Mouse (Mus musculus): ENCODE results near the gene Zfp275.
"Not testable (repeated sequence)": the region's sequence is repeated elsewhere in the genome, so short reads cannot be mapped to it uniquely, and the experiment has no call there.

Zfp275 gene

DNA sequence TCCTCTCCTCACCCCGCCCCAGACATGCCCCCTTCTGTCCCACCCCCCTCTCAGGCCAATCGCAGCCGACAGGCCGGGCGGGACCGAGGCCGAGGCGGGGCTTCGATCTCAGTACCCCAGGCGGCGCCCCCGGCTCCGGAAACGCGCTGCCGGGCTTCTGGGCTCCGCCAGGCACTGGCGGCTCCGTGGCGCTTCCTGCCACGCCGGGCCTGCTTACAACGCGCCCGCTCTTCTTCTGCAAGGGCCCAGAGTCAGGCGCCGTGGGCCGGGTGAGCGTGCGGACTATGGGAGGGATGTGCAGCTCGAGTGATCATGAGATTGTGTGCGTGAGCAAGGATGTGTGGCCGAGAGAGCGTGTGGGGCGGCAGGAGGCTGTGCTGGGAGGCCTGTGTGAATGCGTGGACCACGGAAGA, at the start of gene Zfp275:
Zfp275 (plus strand) TSS at position 139 of the 413 bp plus-strand sequence.
- DNase-seq: peak; percentile 61 to 77

DNA sequence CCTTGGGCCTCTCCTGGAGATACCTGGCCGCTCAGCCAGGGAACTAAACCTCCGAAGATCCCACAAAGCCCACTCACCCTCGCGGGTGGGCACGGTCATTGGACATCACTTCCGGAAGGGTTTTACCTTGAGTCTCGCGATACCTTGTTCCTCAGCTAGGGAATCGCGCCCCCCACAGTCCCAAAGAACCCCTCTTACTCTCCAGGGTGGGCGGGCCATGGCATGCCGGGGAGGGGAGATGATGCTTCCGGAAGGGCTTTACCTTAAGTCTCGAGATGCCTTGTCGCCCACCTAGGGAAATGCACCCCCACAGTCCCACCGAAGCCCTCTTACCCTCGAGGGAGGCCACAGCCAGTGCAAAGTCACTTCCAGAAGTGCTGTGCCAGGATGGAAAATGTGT, 49.5 kb upstream of the Zfp275 start, which contains the start of the genes Xlr5a and Xlr5c:
Xlr5a (minus strand) TSS at position 101 of the 400 bp plus-strand sequence.
Xlr5c (minus strand) TSS at position 101 of the 400 bp plus-strand sequence.
- DNase-seq: not testable (repeated sequence)

DNA sequence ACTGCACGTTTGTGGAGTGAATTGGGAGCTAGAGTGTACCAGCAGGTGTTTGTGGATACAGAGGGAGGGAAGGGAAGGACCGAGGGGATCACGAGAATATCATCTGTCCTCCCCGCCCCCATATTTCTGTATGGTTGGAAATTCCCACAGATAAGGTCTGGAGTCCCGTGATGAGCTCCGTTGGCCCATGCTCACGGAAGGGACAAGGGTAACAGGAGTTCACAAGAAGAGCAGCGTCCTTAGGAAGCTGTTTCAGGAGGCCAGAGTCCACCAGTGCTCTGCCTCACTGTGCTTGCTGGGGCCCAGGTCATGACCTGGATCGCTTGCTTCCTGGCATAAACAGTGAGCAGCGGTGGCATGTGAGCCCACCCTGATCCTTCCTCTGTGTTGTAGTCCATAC, 46.7 kb upstream of the Zfp275 start:
- not testable (repeated sequence) for DNase-seq

DNA sequence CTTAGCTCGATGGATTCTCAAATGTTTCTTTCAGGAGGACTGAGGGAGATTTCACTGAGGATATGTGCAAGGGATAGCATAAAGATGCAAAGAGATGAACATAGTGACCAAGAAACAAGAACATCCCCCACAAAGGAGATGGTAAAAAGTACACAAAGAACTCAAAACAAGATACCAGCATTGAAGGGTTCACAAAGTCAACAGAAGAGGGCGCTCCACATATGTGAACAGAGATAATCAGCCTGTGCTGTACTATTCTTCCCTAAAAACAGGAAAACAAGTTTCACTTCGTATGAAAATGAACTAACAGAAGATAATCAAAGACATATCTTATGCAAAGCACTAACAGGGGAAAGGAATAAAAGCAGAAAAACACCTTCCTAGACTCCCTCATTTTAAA, 29.9 kb upstream of the Zfp275 start:
- DNase-seq: peak; percentile 9 to 43

DNA sequence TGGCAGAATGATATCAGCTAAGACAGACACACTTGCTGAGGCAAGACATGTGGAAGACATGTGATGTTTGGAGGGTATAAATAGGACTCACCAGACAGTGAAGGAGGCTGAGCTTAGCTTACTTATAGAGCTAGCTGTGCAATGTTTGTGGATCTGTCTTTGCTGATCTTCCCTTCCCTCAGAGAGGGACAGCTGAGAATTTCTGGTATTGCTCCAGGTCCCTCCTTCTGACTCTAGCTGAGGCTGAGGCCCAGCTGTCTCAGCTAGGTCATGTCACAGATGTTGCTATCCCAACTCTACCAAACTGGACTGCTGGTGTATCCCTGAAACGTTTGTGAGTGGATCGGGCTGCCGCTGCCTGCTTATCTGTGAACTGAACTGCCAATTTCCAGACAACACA, 21.4 kb upstream of the Zfp275 start:
- DNase-seq: no peak

DNA sequence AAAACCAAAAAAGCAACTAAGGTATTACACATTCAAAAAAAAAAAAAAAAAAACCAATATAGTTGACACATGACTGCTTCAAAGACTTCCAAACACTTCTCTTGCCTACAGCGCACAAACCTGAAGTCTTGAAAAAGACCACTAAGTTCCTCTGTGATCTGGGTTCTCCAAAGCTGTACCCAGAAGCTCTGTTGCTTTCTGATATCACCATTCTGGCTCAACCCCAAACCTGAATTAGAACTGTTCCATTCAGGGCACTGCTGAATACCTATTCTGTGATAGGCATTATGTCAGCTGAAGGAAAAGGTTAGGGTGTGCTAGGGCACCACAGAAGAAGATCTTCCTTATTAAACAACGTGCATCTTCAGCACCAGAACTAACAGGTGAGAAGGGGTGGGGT, 15.2 kb upstream of the Zfp275 start:
- no peak for DNase-seq

DNA sequence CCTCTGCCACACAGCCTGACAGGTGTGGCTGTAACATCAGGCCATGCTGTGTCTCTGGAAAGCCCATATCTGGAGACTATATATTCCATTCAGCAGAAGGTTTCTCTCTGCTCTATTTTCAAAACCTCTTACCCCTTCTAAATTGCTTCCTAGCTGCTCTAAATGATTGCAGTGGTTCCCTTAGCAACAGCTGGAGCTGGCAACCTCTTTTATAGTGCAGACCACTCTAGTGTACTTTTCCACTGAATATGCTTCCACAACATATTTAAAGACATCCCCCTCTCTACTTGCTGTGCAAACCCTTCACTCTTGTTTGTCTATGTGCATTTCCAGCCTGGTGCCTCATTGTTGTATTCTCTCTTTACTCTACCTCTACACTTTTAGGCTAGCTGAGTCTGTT, 8.9 kb upstream of the Zfp275 start:
- DNase-seq: no peak

DNA sequence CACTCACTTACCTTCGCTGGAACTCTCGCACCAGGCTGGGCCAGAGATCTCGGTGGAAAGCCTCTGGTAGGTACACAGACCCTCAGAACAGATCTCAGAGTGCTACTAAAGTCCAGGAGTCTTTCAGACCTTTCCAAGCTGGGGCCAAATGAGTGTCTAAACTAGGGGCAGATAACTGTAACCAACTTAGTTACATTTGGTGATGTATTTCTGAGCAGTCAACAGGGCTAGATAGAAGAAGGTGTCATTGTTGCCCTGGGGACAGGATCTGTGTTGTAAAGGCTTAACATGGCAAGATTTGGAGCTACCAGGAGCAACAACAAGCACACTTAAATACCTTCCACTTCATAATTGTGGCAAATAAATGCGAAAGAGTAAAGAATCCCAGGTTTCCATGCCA, 5.7 kb upstream of the Zfp275 start, which contains the start of gene Gm45015:
Gm45015 (minus strand) TSS at position 101 of the 400 bp plus-strand sequence.
- no peak for DNase-seq

DNA sequence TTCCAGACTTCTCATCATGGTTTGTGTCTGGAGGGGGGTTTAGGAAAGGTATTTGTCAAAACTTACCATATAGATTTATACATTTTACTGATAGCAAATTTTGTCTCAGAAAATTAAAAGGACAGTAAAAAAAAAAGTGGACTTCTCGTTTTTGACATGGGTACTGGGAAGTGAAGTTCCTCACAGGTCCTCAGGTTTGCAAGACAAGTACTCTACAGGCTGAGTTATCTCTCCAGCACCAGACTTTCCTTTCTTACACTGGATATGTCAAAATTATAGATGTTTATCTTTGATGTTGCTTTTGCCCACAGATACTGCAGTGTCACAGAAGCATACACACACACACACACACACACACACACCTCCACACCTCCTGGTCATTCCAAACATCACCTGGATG, 948 bp upstream of the Zfp275 start:
- DNase-seq: no peak

DNA sequence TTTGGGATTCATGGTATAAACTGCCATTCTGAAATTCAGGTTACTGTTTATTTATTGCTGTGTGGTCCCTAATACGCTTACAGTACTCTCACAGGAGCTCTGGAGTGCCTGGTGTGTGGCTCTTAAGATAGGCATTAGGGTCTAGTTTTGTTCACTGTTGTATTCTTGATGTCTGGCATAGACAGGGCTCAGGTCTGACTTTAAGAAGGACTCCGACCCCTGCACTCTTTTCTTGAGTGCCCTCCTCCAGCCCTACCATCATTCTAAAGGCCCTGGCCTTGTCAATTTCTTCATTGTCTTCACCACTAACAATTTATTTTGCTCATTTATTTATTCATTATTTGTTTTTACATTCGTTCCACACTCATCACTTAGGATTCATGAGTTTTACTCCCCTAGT, 353 bp upstream of the Zfp275 start:
- DNase-seq: no peak

DNA sequence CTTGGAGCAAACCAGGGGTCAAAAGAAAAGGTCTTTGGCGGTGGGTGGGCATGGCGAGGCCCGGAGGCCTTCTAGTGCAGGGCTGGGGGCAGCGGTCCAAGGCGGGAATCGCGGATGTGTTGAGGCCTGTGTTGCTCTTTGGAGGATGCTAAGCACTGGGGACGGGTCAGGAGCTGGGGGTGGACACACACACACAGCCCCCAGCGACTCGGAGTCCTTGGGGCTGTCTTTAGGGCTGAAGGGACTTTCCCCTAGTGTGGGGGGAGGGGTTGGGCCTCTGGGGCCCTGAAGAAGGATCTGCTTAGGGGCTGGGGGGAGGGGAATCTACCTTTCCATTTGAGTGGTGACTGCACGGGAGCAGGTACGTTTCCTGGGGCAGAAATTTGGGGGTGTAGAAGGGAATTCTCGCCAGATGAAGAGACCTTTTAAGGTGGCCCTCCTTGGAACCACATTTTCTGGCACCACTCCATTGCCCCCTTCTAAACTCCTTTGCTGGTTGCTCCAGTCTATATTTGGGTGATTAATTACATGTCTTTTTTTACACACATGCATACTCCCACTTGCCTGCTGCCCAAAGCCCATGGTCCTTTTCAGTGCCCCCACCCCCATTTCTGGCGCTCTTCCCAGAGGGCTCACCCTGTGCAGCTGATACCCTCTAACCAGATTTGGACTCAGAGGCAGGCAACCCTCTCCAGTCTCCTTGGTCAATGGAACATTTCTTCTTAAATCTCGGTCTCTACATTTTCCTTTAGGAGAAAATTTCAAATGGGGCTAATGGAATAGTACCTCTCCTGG, 717 bp downstream of the Zfp275 start:
- DNase-seq: peak in 1 of 2 experiments; percentile 27

DNA sequence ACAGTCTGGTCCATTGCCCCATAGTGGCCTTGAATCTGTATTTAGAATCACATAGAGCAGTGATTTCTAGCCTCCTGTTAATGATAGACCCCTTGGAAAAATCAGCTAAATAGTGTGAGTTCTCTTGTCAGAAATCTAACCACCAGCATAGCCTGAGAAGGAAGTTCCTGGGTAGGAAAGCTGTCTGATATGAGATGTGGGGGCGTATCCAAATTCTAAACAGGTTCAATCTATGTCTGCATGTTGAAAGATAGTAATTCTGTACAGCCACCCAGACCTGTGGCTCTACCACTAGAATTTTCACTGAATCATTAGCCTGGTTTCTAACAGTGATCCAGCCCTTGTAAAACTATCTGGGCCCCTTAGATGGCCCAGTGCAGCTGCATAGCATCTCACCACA, 1.4 kb downstream of the Zfp275 start:
- DNase-seq: no peak

DNA sequence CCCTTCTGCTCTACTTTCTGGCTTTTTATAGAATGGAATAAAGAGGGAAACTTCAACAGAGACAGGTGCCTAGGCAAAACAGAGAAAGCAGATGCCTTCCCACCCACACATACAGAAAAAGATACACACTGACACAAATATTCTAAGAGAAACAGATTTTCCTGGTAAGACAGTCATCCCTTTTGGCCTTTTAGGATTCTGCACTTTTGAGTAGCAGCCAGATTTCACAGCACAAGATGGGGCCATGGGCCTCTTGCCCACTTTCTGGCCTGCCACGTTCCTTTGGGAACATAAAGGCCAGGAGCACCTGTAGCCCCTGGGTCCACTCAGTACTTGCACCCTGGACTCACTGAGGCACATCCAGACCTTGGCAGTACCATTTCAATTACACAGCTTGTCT, 1.9 kb downstream of the Zfp275 start:
- DNase-seq: peak; percentile 9 to 21

DNA sequence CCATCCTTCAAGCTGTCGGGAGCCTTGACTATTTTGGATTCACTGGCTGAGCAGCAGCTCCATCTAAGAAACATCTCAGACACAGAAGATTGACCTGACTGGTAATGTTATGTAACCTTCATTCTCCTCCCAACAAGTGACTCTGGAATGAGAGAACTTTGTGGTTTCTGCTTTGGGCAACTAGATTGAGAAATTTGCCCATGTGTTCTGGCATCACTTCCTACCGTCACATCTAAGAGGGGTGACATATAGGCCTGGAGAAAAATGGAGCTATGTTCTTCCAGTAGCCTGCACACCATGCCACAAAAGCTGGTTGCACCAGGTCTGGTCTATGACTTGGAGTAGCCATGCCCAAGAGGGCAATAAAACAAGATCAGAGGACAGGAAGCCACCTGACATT, 13.7 kb downstream of the Zfp275 start:
- no peak for DNase-seq

DNA sequence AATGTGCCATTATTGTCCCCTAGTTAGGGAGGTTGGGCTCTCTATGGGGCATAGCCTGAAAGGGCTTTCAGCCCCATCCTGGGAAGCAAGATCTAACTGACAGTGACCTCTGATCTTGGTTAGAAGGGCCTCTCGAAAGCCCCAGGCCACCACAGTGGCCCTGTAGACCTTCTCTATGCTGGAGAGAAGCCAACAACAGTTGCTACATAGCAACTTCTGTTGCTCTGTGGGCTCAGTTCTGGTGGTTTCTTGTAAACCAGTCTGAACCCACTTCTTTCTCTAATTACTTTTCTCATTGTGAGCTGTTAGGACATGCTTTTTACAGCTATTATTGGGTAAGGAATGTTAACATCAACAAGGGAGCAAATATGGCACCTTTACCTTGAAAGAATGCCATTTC, 14.3 kb downstream of the Zfp275 start:
- no peak for DNase-seq

DNA sequence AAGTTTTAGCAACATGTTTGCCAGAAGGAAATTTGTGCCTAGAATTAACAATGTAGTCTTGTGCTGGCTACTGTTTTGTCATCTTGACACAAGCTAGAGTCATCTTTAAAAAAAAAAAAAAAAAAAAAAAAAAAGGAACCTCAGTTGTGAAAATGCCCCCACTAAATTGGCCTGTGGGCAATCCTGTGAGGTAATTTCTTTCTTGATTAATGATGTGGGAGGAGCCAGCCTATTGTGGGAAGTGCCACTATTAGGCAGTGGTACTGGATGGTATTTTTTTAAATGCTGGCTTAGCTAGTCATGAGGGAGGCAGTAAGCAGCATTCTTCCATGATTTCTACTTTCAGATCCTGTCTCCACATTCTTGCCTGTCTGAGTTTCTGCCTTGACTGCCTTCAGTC, 20.9 kb downstream of the Zfp275 start:
- DNase-seq: no peak

DNA sequence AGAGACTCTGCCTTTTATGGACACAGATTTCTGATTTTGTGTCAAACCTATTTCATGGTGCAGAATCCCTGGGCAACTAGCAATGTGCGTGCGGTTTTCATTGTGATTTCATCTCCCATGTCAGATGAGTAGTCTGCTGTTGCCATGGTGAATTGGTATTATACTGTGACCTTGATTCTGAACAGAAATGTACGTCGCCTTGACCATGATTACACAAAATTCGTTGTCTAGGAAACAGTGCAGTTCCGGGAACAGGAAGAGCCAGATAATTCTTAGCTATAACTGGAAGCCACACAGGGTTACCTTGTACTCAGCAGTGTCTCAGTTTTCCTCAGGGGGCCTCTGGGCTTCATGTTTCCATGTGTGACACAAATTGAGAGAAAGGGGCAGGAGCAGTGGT, 42.0 kb downstream of the Zfp275 start:
- DNase-seq: no peak

DNA sequence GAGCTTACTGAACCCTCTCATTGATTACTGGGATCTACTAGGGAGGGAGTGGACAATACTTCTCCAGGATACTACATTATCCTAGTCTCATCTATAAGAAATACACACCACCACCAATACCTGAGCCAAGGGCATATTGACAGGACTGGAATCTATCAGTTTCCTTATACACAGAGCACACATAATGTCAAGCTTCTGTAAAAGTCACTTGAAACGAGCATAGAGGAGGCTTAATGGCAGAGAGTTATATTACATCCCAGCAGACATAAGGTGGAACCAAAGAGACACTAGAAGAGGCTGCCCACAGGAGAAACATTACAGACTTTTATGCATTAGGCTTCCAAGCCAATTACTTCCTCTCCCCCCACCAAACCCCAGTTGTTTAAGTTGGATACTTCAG, 42.5 kb downstream of the Zfp275 start:
- DNase-seq: no peak

DNA sequence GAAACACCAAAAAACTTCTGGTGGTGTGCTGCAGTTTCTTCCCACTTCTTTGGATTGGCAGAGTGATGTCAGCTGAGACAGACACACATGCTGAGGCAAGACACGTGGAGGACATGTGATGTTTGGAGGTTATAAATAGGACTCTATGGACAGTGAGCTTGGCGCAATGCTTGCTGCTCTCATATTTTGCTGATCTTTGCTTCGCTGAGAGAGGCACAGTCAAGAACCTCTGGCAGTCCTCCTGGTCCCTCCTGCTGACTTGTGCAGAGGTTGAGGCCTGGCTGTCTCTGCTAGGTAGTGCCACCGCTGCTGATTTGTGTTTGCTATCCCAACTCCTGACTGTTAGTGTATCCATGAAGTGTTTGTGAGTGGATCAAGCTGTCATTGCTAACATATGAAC, 49.1 kb downstream of the Zfp275 start:
- DNase-seq: no peak

DNA sequence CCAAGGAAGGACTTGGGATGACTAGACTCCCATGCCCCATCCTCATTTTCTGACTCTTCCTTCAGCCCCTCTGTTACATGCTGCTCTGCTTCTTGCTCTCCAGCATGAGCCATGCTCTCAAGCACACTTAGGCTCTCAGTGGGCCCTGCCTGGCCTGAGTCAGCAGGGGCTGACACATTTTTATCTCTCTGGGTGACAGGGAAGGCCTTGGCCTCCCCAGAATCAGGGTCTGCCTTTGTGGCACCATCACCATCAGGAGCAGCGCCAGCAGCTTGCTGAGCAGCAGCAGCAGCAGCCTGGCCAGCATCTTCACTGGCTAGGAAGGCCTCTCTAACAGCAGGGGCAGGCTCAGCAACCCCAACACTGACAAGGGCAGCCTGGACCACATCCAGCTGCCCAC, 54.0 kb downstream of the Zfp275 start:
- DNase-seq: no peak

DNA sequence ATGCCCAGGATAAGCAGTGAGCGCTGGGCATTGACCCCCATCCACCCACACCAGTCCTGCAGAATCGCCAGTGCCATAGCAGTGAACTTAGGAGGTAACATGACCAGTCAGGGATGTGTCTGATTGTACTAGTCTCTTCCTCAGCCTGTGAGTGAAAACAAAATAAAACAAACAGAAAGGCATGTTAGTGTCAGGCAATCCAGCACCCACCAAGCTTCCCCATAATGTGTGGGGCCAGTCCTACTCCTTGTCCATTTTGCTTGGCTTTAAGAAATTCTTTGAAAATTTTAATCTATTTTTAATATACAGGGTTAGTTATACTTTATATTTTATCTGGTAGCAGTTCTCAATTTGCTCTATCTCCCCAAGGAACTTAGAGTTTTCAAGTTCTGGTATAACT, 56.2 kb downstream of the Zfp275 start, which contains the start of gene Gm18336:
Gm18336 (minus strand) TSS at position 101 of the 400 bp plus-strand sequence.
- DNase-seq: not testable (repeated sequence)

DNA sequence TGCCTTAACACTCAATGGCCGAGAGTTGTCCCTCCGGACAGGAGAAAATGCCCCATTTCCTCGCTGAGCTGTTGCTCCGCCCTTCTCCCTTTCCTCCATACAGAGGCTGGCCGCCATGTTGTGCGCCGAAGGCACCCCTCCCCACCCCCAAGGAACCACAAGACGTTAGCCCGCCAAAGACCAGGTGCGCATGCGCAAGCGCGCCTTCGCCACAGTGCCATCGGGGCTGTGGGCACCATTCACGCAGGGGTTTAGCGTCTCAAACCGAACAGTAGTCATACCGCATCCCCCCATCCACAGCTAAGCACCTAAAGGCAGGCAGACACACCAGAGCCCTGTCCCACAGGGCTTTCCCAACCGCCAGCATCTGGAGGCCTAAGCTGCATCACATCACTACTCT, 58.5 kb downstream of the Zfp275 start:
- DNase-seq: no peak

DNA sequence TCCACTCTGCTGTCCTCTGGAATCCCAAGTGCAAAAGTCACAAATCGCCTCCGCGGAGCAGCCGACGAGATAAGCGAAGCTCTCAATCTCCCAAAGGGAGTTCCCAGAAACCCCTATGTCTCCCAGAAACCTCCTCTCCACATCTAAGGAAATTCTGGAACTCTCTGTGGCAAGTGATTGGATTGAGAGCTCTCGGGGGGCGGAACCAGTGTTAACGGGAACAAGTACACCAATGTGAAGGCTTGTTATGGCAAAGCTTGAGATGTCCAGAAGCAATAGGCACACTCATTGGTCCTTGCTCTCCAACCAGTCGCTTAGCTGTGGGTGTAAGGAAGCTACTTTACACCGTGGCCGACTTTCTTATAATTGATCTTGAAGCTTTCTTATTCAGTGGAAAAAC, 59.2 kb downstream of the Zfp275 start:
- no peak for DNase-seq
